Comparison of ENCODE assay signal across 8 mouse cellular contexts in the genomic region with DNA sequence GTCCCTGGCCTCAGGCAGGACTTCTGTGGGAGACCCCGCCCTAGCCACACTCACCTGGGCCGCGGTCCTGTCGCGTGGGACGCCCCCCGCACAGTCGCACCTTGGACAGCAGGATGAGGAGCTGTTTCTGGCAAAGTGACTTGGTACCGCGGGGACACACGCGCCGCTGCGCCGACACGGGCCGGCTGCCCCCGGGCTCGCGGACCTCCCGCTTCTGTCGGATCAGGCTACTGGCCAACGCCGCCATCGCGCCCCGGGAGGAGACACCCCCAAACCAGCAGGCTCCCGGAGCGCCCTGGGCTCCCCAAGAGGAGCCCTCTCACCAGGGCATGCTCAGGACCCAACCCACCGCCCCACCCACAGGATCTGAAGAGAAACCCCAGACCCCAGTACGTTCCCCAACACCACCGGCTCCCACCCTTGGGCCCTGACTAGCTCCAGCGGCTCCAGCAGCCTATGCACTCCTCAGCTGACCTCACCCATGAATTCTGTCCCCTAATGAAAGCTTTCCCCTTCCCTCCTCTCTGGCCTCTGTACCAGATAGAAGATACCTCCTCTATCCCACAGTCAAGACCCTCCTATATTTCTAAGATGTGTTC. TPM values are rescaled to one million over a fixed set of nuclear protein-coding genes. Genes with fewer than 3 reads are reported as not detected.
A peak's percentile ranks its signal among the peaks of the same experiment; 100 is the strongest.
DNase-seq lines count a peak whose midpoint lies in the region; ATAC-seq and TF ChIP-seq lines count a peak whose summit lies in the region.

Fgf11 (minus strand) TSS at position 479 of the 599 bp plus-strand sequence.

- no peak for TF ChIP-seq CTCF in G1E (IDR thresholded peaks at IDR 0.05; ENCODE audit: low read depth, low read length)

- peak within 1 kb of the TSS; percentile 67 for H3K4me3 ChIP-seq in heart, embryonic 13.5 days
- H3K4me3 ChIP-seq in G1E (ENCODE audit: low read depth, low read length) (peak within 1 kb of the TSS; percentile 70), myocyte (peak within 1 kb of the TSS; percentile 65)
- peak within 1 kb of the TSS; percentile 54 for H3K4me3 ChIP-seq in forebrain, embryonic 13.5 days

- H3ac ChIP-seq in myocyte (ENCODE audit: control insufficient read depth, insufficient read length), result peak within 1 kb of the TSS; percentile 3

- H3K4me2 ChIP-seq in heart, embryonic 13.5 days, result peak within 1 kb of the TSS; percentile 82
- H3K4me2 ChIP-seq in forebrain, embryonic 13.5 days, result peak within 1 kb of the TSS; percentile 97
- H3K4me2 ChIP-seq in myocyte (ENCODE audit: low read depth), result peak within 1 kb of the TSS; percentile 99

- H3K9ac ChIP-seq in heart, embryonic 13.5 days, result peak within 1 kb of the TSS; percentile 87
- H3K9ac ChIP-seq in forebrain, embryonic 13.5 days, result peak within 1 kb of the TSS; percentile 76

- no peak for ATAC-seq in heart, embryonic 13.5 days (ENCODE audit: extremely low read depth, insufficient number of reproducible peaks, low FRiP score, low TSS enrichment)
- ATAC-seq in G1E (ENCODE audit: extremely low read depth, insufficient number of reproducible peaks, low FRiP score, poor library complexity, severe bottlenecking), result no peak
- ATAC-seq in forebrain, embryonic 13.5 days, result no peak

- peak within 1 kb of the TSS; percentile 78 for H3K27ac ChIP-seq in heart, embryonic 13.5 days (replicated peaks)
- H3K27ac ChIP-seq in forebrain, embryonic 13.5 days, result peak within 1 kb of the TSS; percentile 91

- DNase-seq in heart, postnatal 36 days, result no peak
- DNase-seq in G1E (ENCODE audit: low spot score) (no peak), MN1 (ENCODE audit: low spot score) (no peak)
- DNase-seq in left cerebral cortex, adult 8-10 months (ENCODE audit: low spot score in 2 of 2), result no peak
- no peak for DNase-seq in frontal cortex, postnatal 25 days (ENCODE audit: low spot score in 2 of 2)

- intact Hi-C loops in heart, postnatal 36 days (cut with DNase I), result loop anchor here (5.0 kb wide), 1 partner anchor 119 kb away; the partner anchor contains the start of gene Senp3

- no peaks in the 10 kb centered on the region for H3K36me3 ChIP-seq in heart, embryonic 13.5 days
- H3K36me3 ChIP-seq in G1E (replicated peaks), result peaks cover 11% of the 10 kb centered on the region
- no peaks in the 10 kb centered on the region for H3K36me3 ChIP-seq in forebrain, embryonic 13.5 days (ENCODE audit: poor library complexity, severe bottlenecking)
- peaks cover 4% of the 10 kb centered on the region for H3K36me3 ChIP-seq in myocyte (ENCODE audit: control insufficient read depth, insufficient read depth)

- 2% methylated on average over 33 of the region's 33 CpGs for WGBS in heart, embryonic 13.5 days
- WGBS in forebrain, embryonic 13.5 days, result 2% methylated on average over 32 of the region's 33 CpGs

- peaks cover 3% of the 10 kb centered on the region; the same call in 1 of the 2 replicates for H3K9me3 ChIP-seq in heart, embryonic 13.5 days
- H3K9me3 ChIP-seq in G1E (replicated peaks), result no peaks in the 10 kb centered on the region
- 0 out of 2 replicates have a peak, but pooled peaks cover 2% of the 10 kb centered on the region for H3K9me3 ChIP-seq in forebrain, embryonic 13.5 days (replicated peaks)

- H3K27me3 ChIP-seq in heart, embryonic 13.5 days (replicated peaks), result peaks cover 83% of the 10 kb centered on the region
- H3K27me3 ChIP-seq in G1E (ENCODE audit: insufficient read depth, low read length), result peaks cover 87% of the 10 kb centered on the region
- peaks cover 56% of the 10 kb centered on the region for H3K27me3 ChIP-seq in forebrain, embryonic 13.5 days
- H3K27me3 ChIP-seq in myocyte (ENCODE audit: control insufficient read depth, insufficient read depth, insufficient read length), result no peaks in the 10 kb centered on the region

- H3K79me2 ChIP-seq in myocyte (ENCODE audit: control insufficient read depth, insufficient read depth), result no peaks in the 10 kb centered on the region

- peaks cover 66% of the 10 kb centered on the region for H3K4me1 ChIP-seq in heart, embryonic 13.5 days
- peaks cover 55% of the 10 kb centered on the region for H3K4me1 ChIP-seq in G1E (ENCODE audit: insufficient read depth, low read depth, low read length)
- H3K4me1 ChIP-seq in forebrain, embryonic 13.5 days, result peaks cover 64% of the 10 kb centered on the region

- TF ChIP-seq POLR2A in myocyte (IDR thresholded peaks at IDR 0.05; ENCODE audit: insufficient read length, low read depth), result peak; percentile 19

TF ChIP-seq in myocyte, 11 proteins besides CTCF, POLR2A, EP300 and RAD21:
- TF ChIP-seq MYOG (IDR thresholded peaks at IDR 0.05; ENCODE audit: control insufficient read depth in 1 of 3, insufficient read depth in 1 of 3, insufficient read length in 2 of 3, low read depth in 2 of 3) (peak in 1 of 3 experiments; percentile 30), TCF3 (IDR thresholded peaks at IDR 0.05; ENCODE audit: insufficient read length, low read depth) (no peak), MAX (IDR thresholded peaks at IDR 0.05; ENCODE audit: low read depth) (no peak), POLR2AphosphoS2 (IDR thresholded peaks at IDR 0.05; ENCODE audit: insufficient read length, low read depth) (peak; percentile 30), USF1 (IDR thresholded peaks at IDR 0.05; ENCODE audit: low read depth) (no peak), MYOD1 (IDR thresholded peaks at IDR 0.05; ENCODE audit: control insufficient read depth in 1 of 3, insufficient read length in 2 of 3, low read depth in 2 of 3) (no peak), TCF12 (IDR thresholded peaks at IDR 0.05; ENCODE audit: insufficient read depth, poor library complexity, severe bottlenecking) (no peak), E2F4 (IDR thresholded peaks at IDR 0.05; ENCODE audit: insufficient read depth) (no peak), CEBPB (IDR thresholded peaks at IDR 0.05; ENCODE audit: insufficient read depth, poor library complexity, severe bottlenecking) (no peak), SRF (IDR thresholded peaks at IDR 0.05; ENCODE audit: control insufficient read depth, insufficient read length, low read depth) (no peak)

RNA-seq across cellular contexts. Expression of gene Fgf11, which starts in this region (rescaled TPM):
- polyA plus RNA-seq in heart, embryonic 13.5 days (2015; fragmentation: Nextera tagmentation; extraction: Ambion mirVana), result 2.0 and 2.3 TPM in 2 replicates
- 1 to 10 TPM; 2.4 to 3.0 TPM for total RNA-seq in heart, postnatal 36 days (2021)
- total RNA-seq in G1E (2014; fragmentation: Nextera tagmentation) (24.9 and 28.9 TPM in 2 replicates), G1E (2017) (3.6 and 4.2 TPM in 2 replicates)
- polyA plus RNA-seq in G1E (2012) (7.7 and 8.6 TPM in 2 replicates), myocyte (2012; fragmentation: generic; extraction: Trizol) (17.5 TPM)
- polyA plus RNA-seq in forebrain, embryonic 13.5 days (2015; fragmentation: Nextera tagmentation; extraction: Ambion mirVana), result 3.3 and 3.8 TPM in 2 replicates
- total RNA-seq in left cerebral cortex, adult 8-10 months (2022), result 10 to 100 TPM; 18.8 to 22.3 (median 19.7) TPM
